Mouse (Mus musculus) heart, adult 2 months (tissue): Measurements from ENCODE around the gene Gab2.

Source experiments
- CTCF ChIP-seq: fragments of 200-600 bp; IDR thresholded peaks from 2 replicates; pipeline ENCODE4 v1.8.1; 2022; ENCODE audit warnings: antibody characterized with exemption, mild to moderate bottlenecking, moderate library complexity
- POLR2A ChIP-seq: fragments of 200-500 bp; IDR thresholded peaks from 2 replicates; pipeline ENCODE4 v1.6.1; 2011; ENCODE audit warnings: mild to moderate bottlenecking, low read depth, low read length, control low read depth; ENCODE audit not compliant: insufficient read depth

GRCm38 (mm10) chr7:97344655-97345054 is 263.3 kb downstream of the Gab2 start:
- TF ChIP-seq POLR2A, result no peak
- no peak for TF ChIP-seq CTCF
